Comparison of ENCODE assay signal across 8 mouse cellular contexts in genomic region chr8:95434233-95434632, GRCm38 (mm10). TPM values are rescaled to one million over a fixed set of nuclear protein-coding genes. Genes with fewer than 3 reads are reported as not detected.
DNase-seq lines count a peak whose midpoint lies in the region; ATAC-seq and TF ChIP-seq lines count a peak whose summit lies in the region.

No protein-coding gene starts in this region.

- H3K9me3 ChIP-seq in forebrain, embryonic 13.5 days (replicated peaks): no peaks in the 10 kb centered on the region

- H3K9ac ChIP-seq in forebrain, embryonic 13.5 days: peak overlapping the region; percentile 94

- TF ChIP-seq POLR2A in lung, adult 2 months (IDR thresholded peaks at IDR 0.05; ENCODE audit: borderline replicate concordance, extremely low read depth, low read depth, low read length): no peak

- H3K36me3 ChIP-seq in forebrain, embryonic 13.5 days (ENCODE audit: poor library complexity, severe bottlenecking): peaks cover 2% of the 10 kb centered on the region; the same call in 1 of the 2 replicates

- peak overlapping the region; percentile 59 for H3K27ac ChIP-seq in brown adipose tissue, adult 24 weeks (replicated peaks; ENCODE audit: low read depth, low read length)
- H3K27ac ChIP-seq in forebrain, embryonic 13.5 days: peak overlapping the region; percentile 93

- DNase-seq in lung, adult 2 months: no peak
- no peak for DNase-seq in lung, postnatal 14 days
- DNase-seq in kidney, postnatal 36 days: peak; percentile 58 to 72
- peak; percentile 23 for DNase-seq in mesoderm, embryonic 11.5 days (ENCODE audit: low read depth, low spot score)
- DNase-seq in urinary bladder, postnatal 25 days (ENCODE audit: low spot score): no peak
- no peak for DNase-seq in thymus, postnatal 25 days

- peak overlapping the region; percentile 81 for H3K4me2 ChIP-seq in forebrain, embryonic 13.5 days

- peak overlapping the region; percentile 78 for H3K4me3 ChIP-seq in lung, adult 2 months (replicated peaks; ENCODE audit: extremely low read depth, low read depth, low read length)
- peak overlapping the region; percentile 87 for H3K4me3 ChIP-seq in brown adipose tissue, adult 24 weeks (ENCODE audit: insufficient read depth, low read depth, low read length)
- peak overlapping the region; percentile 95 for H3K4me3 ChIP-seq in forebrain, embryonic 13.5 days

- no peak for TF ChIP-seq CTCF in lung, adult 2 months (IDR thresholded peaks at IDR 0.05; ENCODE audit: insufficient read depth, low read length)

- H3K27me3 ChIP-seq in forebrain, embryonic 13.5 days: no peaks in the 10 kb centered on the region

- no peak for ATAC-seq in forebrain, embryonic 13.5 days

- peaks cover 17% of the 10 kb centered on the region for H3K4me1 ChIP-seq in lung, adult 2 months (ENCODE audit: control insufficient read depth, insufficient read depth, low read length)
- peaks cover 20% of the 10 kb centered on the region for H3K4me1 ChIP-seq in brown adipose tissue, adult 24 weeks (ENCODE audit: control insufficient read depth, insufficient read depth, insufficient read length, low read length)
- peaks cover 53% of the 10 kb centered on the region for H3K4me1 ChIP-seq in forebrain, embryonic 13.5 days

- 0% methylated on average over 25 of the region's 25 CpGs for WGBS in lung, adult 2 months
- under 1% methylated on average over 25 of the region's 25 CpGs for WGBS in forebrain, embryonic 13.5 days

RNA-seq across cellular contexts. Expression of gene Cfap20, which starts 0.4 kb away (rescaled TPM):
- polyA plus RNA-seq in lung, adult 2 months (2012; rRNA removed): 65.0 and 66.0 TPM in 2 replicates
- 17.2 and 22.0 TPM in 2 replicates for polyA plus RNA-seq in brown adipose tissue, adult 24 weeks (2012; ENCODE audit: insufficient read depth, insufficient read length, missing spikeins)
- 144 and 148 TPM in 2 replicates for polyA plus RNA-seq in forebrain, embryonic 13.5 days (2015; fragmentation: Nextera tagmentation; extraction: Ambion mirVana)

RNA-seq across cellular contexts. Expression of gene Csnk2a2, which starts 55.6 kb away (rescaled TPM):
- polyA plus RNA-seq in lung, adult 2 months (2012; rRNA removed): 13.2 and 21.7 TPM in 2 replicates
- 23.4 and 32.7 TPM in 2 replicates for polyA plus RNA-seq in brown adipose tissue, adult 24 weeks (2012; ENCODE audit: insufficient read depth, insufficient read length, missing spikeins)
- polyA plus RNA-seq in forebrain, embryonic 13.5 days (2015; fragmentation: Nextera tagmentation; extraction: Ambion mirVana): 11.7 and 12.7 TPM in 2 replicates

Comparison
In these comparisons a context has a peak if more than half of its experiments do, and no peak if none do; other contexts are left out.
1. DNase-seq: peak in kidney, postnatal 36 days (2 of 2) and mesoderm, embryonic 11.5 days (single experiment); none in lung, adult 2 months (single experiment), lung, postnatal 14 days (single experiment), urinary bladder, postnatal 25 days (single experiment) and thymus, postnatal 25 days (single experiment).
2. Peak in every context shown above with its lines, with median percentiles within 50 percentile points of each other: H3K4me3 ChIP-seq.